Mouse (Mus musculus): ENCODE measurements around the gene Usp37.

GRCm38 (mm10) chr1:74393010-74393409, 151.1 kb downstream of the Usp37 start:
- TF ChIP-seq CTCF (IDR thresholded peaks at IDR 0.05; ENCODE audit: borderline replicate concordance, insufficient read depth, low read length) (no peak), POLR2A (IDR thresholded peaks at IDR 0.05; ENCODE audit: low read depth, low read length) (no peak)
